Mouse (Mus musculus) liver, adult 2 months (tissue): ENCODE data around the gene Ddx52. TPM values are rescaled to one million over a fixed set of nuclear protein-coding genes. Genes with fewer than 3 reads are reported as not detected.

Experiments
- DNase-seq: peaks from one replicate; pipeline ENCODE4 v3.0.0-alpha.2; 2011; ENCODE audit warnings: low read depth, low spot score; ENCODE audit errors: extremely low read depth
- H3K27ac ChIP-seq: fragments of 200-500 bp; replicated peaks from 2 replicates; pipeline ENCODE4 v1.5.1; 2012; ENCODE audit warnings: low read depth, mild to moderate bottlenecking, control low read depth, inconsistent platforms, low read length; ENCODE audit not compliant: insufficient read depth
- H3K27me3 ChIP-seq: fragments of 200-500 bp; 2 replicates; pipeline ENCODE4 v1.6.1; 2012; ENCODE audit warnings: mild to moderate bottlenecking, moderate library complexity, low read length, inconsistent platforms; ENCODE audit not compliant: control insufficient read depth, insufficient read depth
- H3K36me3 ChIP-seq: fragments of 200-500 bp; 2 replicates; pipeline ENCODE4 v1.6.1; 2012; ENCODE audit warnings: low read length, inconsistent platforms; ENCODE audit not compliant: control insufficient read depth, insufficient read depth
- H3K4me1 ChIP-seq: fragments of 200-500 bp; 2 replicates; pipeline ENCODE4 v1.6.1; 2011; ENCODE audit warnings: low read length; ENCODE audit not compliant: control insufficient read depth, insufficient read depth
- H3K4me3 ChIP-seq: fragments of 200-500 bp; 2 replicates; pipeline ENCODE4 v1.5.1; 2011; ENCODE audit warnings: low read depth, mild to moderate bottlenecking, control low read depth, low read length, moderate library complexity; ENCODE audit not compliant: insufficient read depth
- H3K79me2 ChIP-seq: fragments of 200-500 bp; 2 replicates; pipeline ENCODE4 v1.6.1; 2012; ENCODE audit warnings: inconsistent platforms, mild to moderate bottlenecking, low read length, moderate library complexity; ENCODE audit not compliant: control insufficient read depth, insufficient read depth
- H3K9ac ChIP-seq: fragments of 200-500 bp; 2 replicates; pipeline ENCODE4 v1.6.1; 2012; ENCODE audit warnings: low read depth, mild to moderate bottlenecking, control low read depth, inconsistent platforms, low read length
- CTCF ChIP-seq: fragments of 200-500 bp; IDR thresholded peaks from 2 replicates; pipeline ENCODE4 v1.5.1; 2011; ENCODE audit warnings: low read depth, low read length, control low read depth
- POLR2A ChIP-seq: fragments of 200-500 bp; IDR thresholded peaks from 2 replicates; pipeline ENCODE4 v1.6.1; 2011; ENCODE audit warnings: low read length, control low read depth; ENCODE audit not compliant: insufficient read depth; ENCODE audit errors: extremely low read depth
- WGBS: fragments of 180-500 bp; shearing (Covaris S2); methylation state at CpG from one replicate; pipeline ENCODE4 v1.1.7; 2018; 5-methylcytosine and 5-hydroxymethylcytosine counted together
- polyA plus RNA-seq: library from polyadenylated mRNA; depleted of rRNA; stranded (reverse); fragments of >200 nt; gene quantifications from 2 replicates; pipeline ENCODE4 v1.2.3, GENCODE M21; 2012; rRNA removed
- total RNA-seq: library from RNA; depleted of rRNA; stranded (reverse); fragments of >200 nt; gene quantifications from 2 replicates; pipeline ENCODE4 v1.2.3, GENCODE M21; 2014; rRNA removed

Gene Ddx52
- total RNA-seq (10.4 and 12.0 TPM in 2 replicates), polyA plus RNA-seq (2.5 and 2.7 TPM in 2 replicates)

GRCm38 (mm10) chr11:83941950-83942840 lies at the start of gene Ddx52:
Ddx52 (plus strand) TSS chr11:83942062.
- no peak for TF ChIP-seq CTCF
- TF ChIP-seq POLR2A = peak; percentile 46; the same call in 1 of the 2 replicates
- peak within 1 kb of the TSS; percentile 97 for H3K4me3 ChIP-seq
- peaks cover 22% of the 10 kb centered on the region for H3K36me3 ChIP-seq
- peak within 1 kb of the TSS; percentile 69 for H3K27ac ChIP-seq
- no peaks in the 10 kb centered on the region for H3K79me2 ChIP-seq
- peak; percentile 84 for DNase-seq
- H3K27me3 ChIP-seq = no peaks in the 10 kb centered on the region
- peak within 1 kb of the TSS; percentile 90 for H3K9ac ChIP-seq
- peaks cover 2% of the 10 kb centered on the region; the same call in 1 of the 2 replicates for H3K4me1 ChIP-seq
- 1% methylated on average over 49 of the region's 49 CpGs for WGBS

GRCm38 (mm10) chr11:83893325-83893724 lies 48.5 kb upstream of the Ddx52 start:
- H3K4me3 ChIP-seq = no peak overlapping the region
- DNase-seq = no peak
- no peak overlapping the region for H3K27ac ChIP-seq
- H3K79me2 ChIP-seq = no peaks in the 10 kb centered on the region
- peaks cover 21% of the 10 kb centered on the region for H3K36me3 ChIP-seq
- no peak overlapping the region for H3K9ac ChIP-seq
- H3K4me1 ChIP-seq = peaks cover 19% of the 10 kb centered on the region
- 87% methylated on average over 9 of the region's 9 CpGs for WGBS
- TF ChIP-seq POLR2A (no peak), CTCF (no peak)
- no peaks in the 10 kb centered on the region for H3K27me3 ChIP-seq

- WGBS = 44% methylated on average over 16 of the region's 16 CpGs
- Histone ChIP-seq H3K9ac (no peak overlapping the region), H3K4me3 (no peak overlapping the region), H3K27ac (peak overlapping the region; percentile 52), H3K79me2 (no peaks in the 10 kb centered on the region), H3K27me3 (no peaks in the 10 kb centered on the region), H3K4me1 (peaks cover 19% of the 10 kb centered on the region), H3K36me3 (peaks cover 12% of the 10 kb centered on the region)
- TF ChIP-seq CTCF (no peak), POLR2A (no peak)
- peak; percentile 67 for DNase-seq
Observed at GRCm38 (mm10) chr11:83896430-83897410, 45.1 kb upstream of the Ddx52 start.

- peaks cover 19% of the 10 kb centered on the region for H3K4me1 ChIP-seq
- no peaks in the 10 kb centered on the region for H3K27me3 ChIP-seq
- no peak for DNase-seq
- TF ChIP-seq CTCF (no peak), POLR2A (no peak)
- 82% methylated on average over 7 of the region's 7 CpGs for WGBS
- peaks cover 12% of the 10 kb centered on the region for H3K36me3 ChIP-seq
- H3K79me2 ChIP-seq = no peaks in the 10 kb centered on the region
- no peak overlapping the region for H3K9ac ChIP-seq
- H3K4me3 ChIP-seq = no peak overlapping the region
- H3K27ac ChIP-seq = 0 out of 2 replicates have a peak overlapping the region, but pooled peaks have one; percentile 5
Observed at GRCm38 (mm10) chr11:83897569-83897968, 44.3 kb upstream of the Ddx52 start.

- H3K4me3 ChIP-seq = no peak overlapping the region
- no peak overlapping the region for H3K27ac ChIP-seq
- TF ChIP-seq POLR2A = no peak
- TF ChIP-seq CTCF = no peak
- H3K79me2 ChIP-seq = no peaks in the 10 kb centered on the region
- 84% methylated on average over 3 of the region's 3 CpGs for WGBS
- peaks cover 10% of the 10 kb centered on the region; the same call in 1 of the 2 replicates for H3K4me1 ChIP-seq
- DNase-seq = no peak
- no peak overlapping the region for H3K9ac ChIP-seq
- no peaks in the 10 kb centered on the region; the same call in 1 of the 2 replicates for H3K36me3 ChIP-seq
- H3K27me3 ChIP-seq = no peaks in the 10 kb centered on the region
Observed at GRCm38 (mm10) chr11:83902812-83903211, 39.0 kb upstream of the Ddx52 start.
